Mouse (Mus musculus): Measurements from ENCODE around the gene Ptov1.

The Ptov1 gene

DNA sequence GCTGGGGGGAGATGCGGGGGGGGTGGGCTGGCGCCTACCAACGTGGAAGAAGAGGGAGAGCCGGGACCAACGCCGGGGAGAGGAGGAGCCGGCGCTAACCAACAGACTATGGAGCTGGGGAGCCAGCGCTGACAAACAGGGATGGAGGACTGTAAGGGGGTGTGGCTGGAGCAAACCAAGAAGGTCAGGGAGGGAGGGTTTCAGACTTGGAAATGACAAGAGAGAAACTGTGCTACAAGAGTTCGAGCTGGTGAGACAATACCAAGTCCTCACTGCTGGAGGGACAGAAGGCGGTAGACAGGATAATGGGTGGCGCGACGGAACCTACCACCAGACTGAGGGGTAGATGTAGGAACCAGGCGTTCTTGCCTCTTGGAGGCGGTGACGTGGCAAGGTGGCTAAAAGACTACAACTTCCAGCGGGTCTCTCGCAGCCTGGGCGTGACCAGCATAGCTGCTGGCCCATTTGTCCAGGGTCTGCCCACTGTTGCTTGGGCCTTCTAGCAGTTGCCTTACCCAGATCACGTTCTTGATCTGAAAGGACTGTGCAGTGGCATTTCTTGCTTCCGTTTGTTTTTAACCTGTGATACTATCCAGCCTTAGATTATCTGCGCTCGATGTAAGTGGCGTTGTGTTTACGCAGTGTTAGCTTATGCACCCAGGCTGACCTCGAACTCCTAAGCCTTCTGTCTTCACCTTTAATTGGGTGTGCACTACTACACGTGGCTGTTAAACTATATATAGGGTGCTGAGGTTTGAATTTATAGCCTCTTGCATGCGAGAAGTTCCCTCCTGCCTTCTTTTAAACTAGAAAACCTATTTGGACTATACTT is at the start of gene Ptov1:
TSS of gene Ptov1 (minus strand) at position 92 of the 832 bp plus-strand sequence.
- in situ Hi-C loops (cut with MboI; ENCODE audit: unreplicated experiment in 2 of 2), result loop anchor here in 1 of 2 experiments (25.0 kb wide), 1 partner anchor 333 kb away; the partner anchor contains the start of genes Pold1 and Spib

GRCm38 (mm10) chr7:44919127-44919526 is 49.5 kb upstream of the Ptov1 start:
- in situ Hi-C loops (cut with MboI; ENCODE audit: unreplicated experiment in 2 of 2), result no loop called here

- in situ Hi-C loops (cut with MboI; ENCODE audit: unreplicated experiment in 2 of 2), result no loop called here
These were observed 48.6 kb upstream of the Ptov1 start for GRCm38 (mm10) chr7:44918219-44918618.

DNA sequence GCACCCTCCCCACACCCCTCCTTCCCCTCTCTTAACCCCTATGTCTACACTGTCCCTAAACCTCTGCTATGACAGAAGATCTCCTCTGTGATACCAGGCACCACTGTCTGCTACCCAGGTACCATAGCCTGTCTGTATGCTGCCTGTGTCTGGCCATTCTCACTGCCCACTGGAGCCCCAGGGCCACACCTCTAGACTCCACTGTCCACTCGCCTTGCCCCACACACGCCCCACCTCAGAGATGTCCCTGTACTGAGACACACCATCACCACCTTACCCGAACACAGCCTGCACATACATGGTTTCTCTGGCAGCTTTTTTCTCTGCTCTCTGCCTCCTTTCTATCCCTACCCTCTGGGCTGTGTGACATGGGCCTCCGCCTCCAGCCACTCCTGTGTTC is 47.3 kb upstream of the Ptov1 start:
- in situ Hi-C loops (cut with MboI; ENCODE audit: unreplicated experiment in 2 of 2), result no loop called here

DNA sequence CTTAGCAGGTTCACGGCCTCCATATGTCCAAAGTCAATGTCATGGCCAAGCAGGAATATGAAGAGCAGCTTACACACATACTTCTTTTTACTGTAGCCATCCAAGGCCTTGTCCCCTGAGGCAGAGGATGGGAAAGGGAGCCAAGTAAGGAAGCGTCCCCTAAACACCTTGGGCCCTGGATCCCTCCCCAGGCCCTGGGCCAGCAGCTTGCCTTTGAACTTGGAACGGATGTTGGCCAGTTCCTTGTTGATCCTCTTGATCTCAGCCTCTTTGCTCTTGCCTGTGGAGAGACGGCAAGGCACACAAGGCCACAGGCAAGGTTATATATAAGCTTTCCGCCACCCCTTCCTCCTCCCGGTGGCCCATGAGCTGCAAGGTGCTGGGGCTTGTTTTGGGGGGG is 46.6 kb upstream of the Ptov1 start:
- in situ Hi-C loops (cut with MboI; ENCODE audit: unreplicated experiment in 2 of 2), result no loop called here

- in situ Hi-C loops (cut with MboI; ENCODE audit: unreplicated experiment in 2 of 2), result no loop called here
These were observed 45.7 kb upstream of the Ptov1 start for GRCm38 (mm10) chr7:44915314-44915713.

- in situ Hi-C loops (cut with MboI; ENCODE audit: unreplicated experiment in 2 of 2), result no loop called here
These were observed 44.8 kb upstream of the Ptov1 start for GRCm38 (mm10) chr7:44914396-44914795.

- in situ Hi-C loops (cut with MboI; ENCODE audit: unreplicated experiment in 2 of 2), result no loop called here
These were observed 39.3 kb upstream of the Ptov1 start for GRCm38 (mm10) chr7:44908706-44909476.

DNA sequence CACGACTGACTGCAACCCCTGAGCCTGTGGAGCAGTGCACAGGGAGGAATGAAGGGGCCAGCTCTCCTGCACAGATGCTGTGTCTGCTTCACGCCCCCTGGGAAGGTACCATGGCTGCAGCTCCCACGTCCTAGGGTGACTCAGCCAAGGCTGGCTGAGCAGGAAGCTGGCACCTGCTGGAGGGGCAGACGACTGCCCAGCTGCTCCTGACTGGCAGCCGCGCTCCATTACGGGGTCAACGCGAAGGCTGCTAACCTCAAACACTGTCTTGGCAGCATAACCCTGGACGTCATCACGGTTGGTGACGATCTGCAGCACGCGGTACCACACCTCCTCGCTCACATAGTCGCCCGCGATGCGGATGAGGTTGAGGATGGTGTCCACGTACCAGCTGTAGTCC is 35.8 kb upstream of the Ptov1 start:
- in situ Hi-C loops (cut with MboI; ENCODE audit: unreplicated experiment in 2 of 2), result no loop called here

DNA sequence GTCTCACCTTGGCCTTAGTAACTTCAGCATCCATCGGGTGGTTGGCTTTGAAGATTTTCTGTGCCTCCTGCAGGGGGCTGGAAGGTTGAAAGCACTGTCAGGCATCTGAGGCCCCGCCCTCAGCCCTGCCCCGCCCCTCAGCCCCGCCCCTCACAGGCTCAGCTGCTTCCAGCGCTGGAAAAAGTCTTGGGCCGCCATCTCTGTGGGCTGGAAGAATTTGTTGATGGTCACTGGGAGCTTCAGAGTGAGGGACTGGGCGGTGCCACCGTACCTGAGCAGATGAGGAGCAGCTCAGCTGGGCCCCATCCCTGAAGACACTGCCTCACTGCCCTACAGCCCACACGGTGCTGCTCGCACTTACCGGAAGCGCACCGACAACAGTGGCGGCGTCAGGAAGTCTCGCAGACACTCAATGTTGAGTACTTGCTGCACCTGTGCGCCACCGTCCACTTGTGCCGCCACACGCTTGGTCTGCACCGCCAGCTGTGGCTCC is 31.7 kb upstream of the Ptov1 start:
- in situ Hi-C loops (cut with MboI; ENCODE audit: unreplicated experiment in 2 of 2), result no loop called here

- in situ Hi-C loops (cut with MboI; ENCODE audit: unreplicated experiment in 2 of 2), result no loop called here
These were observed 31.0 kb upstream of the Ptov1 start for GRCm38 (mm10) chr7:44900632-44901031.

DNA sequence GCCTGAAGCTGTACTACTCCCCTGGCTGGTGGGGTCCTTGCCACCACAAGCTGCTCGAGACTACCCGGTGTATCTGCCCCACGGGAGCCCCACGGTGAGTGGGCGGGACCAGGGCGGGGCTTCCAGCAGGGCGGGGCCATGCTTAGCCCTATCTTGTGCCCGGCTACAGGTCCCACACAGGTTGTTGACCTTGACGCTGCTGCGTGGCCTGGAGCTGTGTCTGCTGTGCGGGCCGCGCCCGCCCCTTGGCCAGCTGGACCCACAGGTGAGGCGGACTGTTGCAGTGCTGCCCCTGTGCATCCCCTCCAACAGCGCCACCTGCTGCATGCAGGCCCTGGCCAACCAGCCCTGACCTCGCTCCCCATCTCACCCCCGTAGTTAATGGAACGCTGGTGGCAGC is 29.0 kb upstream of the Ptov1 start:
- in situ Hi-C loops (cut with MboI; ENCODE audit: unreplicated experiment in 2 of 2), result loop anchor here (5.0 to 10.0 kb wide), 2 partner anchors 46 to 56 kb away; no protein-coding TSS in a partner anchor

- in situ Hi-C loops (cut with MboI; ENCODE audit: unreplicated experiment in 2 of 2), result loop anchor here (5.0 to 10.0 kb wide), 2 partner anchors 44 to 58 kb away; no protein-coding TSS in a partner anchor
These were observed 26.9 kb upstream of the Ptov1 start for GRCm38 (mm10) chr7:44896499-44896898.

GRCm38 (mm10) chr7:44895593-44896434 is 26.2 kb upstream of the Ptov1 start, which contains the start of gene Fuz:
Gene Fuz (plus strand): TSS chr7:44896079.
- in situ Hi-C loops (cut with MboI; ENCODE audit: unreplicated experiment in 2 of 2), result loop anchor here (5.0 to 10.0 kb wide), 2 partner anchors 44 to 59 kb away; no protein-coding TSS in a partner anchor

- in situ Hi-C loops (cut with MboI; ENCODE audit: unreplicated experiment in 2 of 2), result loop anchor here (5.0 to 10.0 kb wide), 2 partner anchors 43 to 60 kb away; no protein-coding TSS in a partner anchor
These were observed 25.6 kb upstream of the Ptov1 start for GRCm38 (mm10) chr7:44895206-44895592.

DNA sequence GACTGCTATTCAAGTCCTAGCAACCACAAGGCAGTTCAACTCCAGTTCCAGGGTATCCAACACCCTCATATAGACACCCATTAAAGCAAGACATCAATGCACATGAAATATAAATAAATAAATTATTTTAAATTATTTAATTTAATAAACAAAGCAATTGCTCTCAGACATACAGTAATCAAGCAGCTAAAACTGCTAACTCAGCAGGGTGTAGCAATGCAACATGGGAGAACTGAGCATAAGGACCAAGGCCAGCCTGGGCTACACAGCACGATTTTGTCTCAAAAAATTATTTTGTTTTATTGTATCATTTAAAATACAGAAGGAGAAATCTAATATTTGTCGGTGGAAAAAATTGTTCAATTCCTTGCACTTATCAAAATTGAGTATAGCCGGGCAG is 24.6 kb upstream of the Ptov1 start:
- in situ Hi-C loops (cut with MboI; ENCODE audit: unreplicated experiment in 2 of 2), result loop anchor here in 1 of 2 experiments (10.0 kb wide), 1 partner anchor 61 kb away; no protein-coding TSS in a partner anchor

DNA sequence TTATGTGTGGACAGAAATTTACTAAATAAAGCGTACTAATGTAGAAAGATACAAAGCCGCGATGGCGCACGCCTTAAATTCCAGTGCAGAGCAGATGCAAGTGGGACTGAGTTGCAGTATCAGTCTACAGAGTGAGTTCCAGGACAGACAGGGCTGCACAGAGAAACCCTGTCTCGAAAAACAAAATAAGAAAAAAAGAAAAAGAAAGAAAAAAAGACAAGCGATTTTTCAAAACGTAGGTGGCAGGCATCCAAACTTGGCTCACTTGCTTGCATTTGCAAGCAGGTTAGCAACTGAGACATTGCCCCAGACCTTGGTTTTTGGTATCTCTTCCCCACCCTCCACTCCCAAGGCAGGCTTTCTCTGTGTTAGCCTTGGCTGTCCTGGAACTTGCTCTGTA is 23.6 kb upstream of the Ptov1 start:
- in situ Hi-C loops (cut with MboI; ENCODE audit: unreplicated experiment in 2 of 2), result loop anchor here in 1 of 2 experiments (10.0 kb wide), 1 partner anchor 62 kb away; no protein-coding TSS in a partner anchor

DNA sequence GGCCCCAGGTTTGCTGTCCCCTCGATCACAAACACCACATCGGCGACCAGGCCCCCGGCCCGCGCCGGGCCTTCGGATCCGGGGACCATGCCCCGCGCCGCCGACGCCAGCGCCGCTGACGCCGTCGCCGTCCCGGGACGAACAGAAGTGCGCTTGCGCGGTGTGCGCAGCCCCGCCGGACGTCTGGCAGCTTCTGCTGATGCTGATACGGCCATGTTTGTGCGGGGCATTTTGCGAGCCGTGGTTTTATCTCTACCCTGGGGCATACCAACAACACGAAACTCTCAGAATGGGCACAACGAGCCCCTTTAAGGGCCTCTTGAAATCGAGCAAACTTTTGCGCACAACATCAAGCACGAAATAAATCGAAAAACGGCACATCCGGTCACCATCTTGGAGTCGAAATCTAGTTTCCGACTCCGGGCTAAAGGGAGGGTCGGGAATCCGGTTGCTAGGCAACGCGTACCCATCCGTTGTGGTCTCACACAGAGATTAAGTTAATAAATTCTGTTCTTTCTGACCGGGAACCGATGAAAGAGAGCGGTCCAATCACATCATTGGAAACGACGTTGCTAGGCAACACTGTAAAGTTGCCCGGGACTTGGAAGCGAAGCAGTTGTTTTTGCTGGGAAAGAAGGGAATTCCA is 22.8 kb upstream of the Ptov1 start, which contains the start of gene Med25:
TSS of gene Med25 (minus strand) at position 437 of the 646 bp plus-strand sequence.
- in situ Hi-C loops (cut with MboI; ENCODE audit: unreplicated experiment in 2 of 2), result loop anchor here in 1 of 2 experiments (10.0 kb wide), 1 partner anchor 62 kb away; no protein-coding TSS in a partner anchor

DNA sequence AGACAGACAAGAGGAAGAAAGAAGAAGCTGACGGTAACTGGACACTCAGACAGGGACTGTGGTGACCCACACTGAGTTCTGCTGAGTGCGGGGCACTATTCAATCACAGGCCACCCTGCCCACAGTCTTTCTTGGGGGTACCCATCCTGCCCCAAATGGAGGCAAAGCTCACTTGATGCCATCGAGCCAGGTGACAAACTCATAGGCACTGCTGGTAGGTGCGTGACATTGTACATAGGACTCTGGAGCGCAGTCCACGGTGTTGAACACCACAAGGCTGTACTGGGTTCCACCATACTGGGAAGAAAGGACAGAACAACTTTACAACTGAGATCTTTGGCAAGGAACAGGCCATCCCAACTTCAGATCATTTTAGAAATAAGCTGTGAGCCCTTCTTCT is 22.0 kb upstream of the Ptov1 start:
- in situ Hi-C loops (cut with MboI; ENCODE audit: unreplicated experiment in 2 of 2), result loop anchor here in 1 of 2 experiments (10.0 kb wide), 1 partner anchor 63 kb away; no protein-coding TSS in a partner anchor

All from v-Abl transformed pro-B cells (cell line).